Mouse (Mus musculus) liver, postnatal 0 days (tissue): ENCODE results near the gene Zfp688.

Experiments
- CTCF ChIP-seq: sonication (generic); IDR thresholded peaks from 2 replicates; pipeline ENCODE4 v1.5.1; 2016; ENCODE audit warnings: antibody characterized with exemption, low read depth
- EP300 ChIP-seq: IDR thresholded peaks from 2 replicates; pipeline ENCODE4 v1.6.1; 2016; ENCODE audit warnings: antibody characterized with exemption, low read depth, mild to moderate bottlenecking

- TF ChIP-seq CTCF (no peak), EP300 (no peak)
Measured at GRCm38 (mm10) chr7:127393944-127394333, 27.9 kb downstream of the Zfp688 start.
